Mouse (Mus musculus): ENCODE data around the gene Gm20388.
A peak's percentile ranks its signal among the peaks of the same experiment; 100 is the strongest.

Gene Gm20388

DNA sequence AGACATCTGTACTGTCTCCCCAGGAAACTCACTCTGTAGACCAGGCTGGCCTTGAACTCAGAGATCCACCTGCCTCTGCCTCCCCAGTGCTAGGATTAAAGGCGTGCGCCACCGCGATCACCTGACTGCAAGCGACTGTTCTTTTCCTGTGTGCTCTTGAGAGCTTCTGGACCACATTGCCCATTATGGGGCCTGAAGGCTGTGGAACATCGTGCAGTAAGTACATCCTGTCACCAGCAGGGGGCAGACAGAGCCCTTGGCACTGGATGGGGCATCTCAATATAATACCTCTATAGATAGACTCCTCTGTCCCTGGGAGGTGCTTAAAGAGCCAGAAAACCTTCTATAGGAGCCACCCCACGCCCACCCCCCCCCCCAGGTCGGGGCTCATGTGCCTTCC, 2924.3 kb downstream of the Gm20388 start:
- DNase-seq (ENCODE audit: low spot score), result peak; percentile 90

- DNase-seq (ENCODE audit: low spot score), result no peak
Observed at GRCm38 (mm10) chr8:122836199-122836598, 2925.6 kb downstream of the Gm20388 start.

- DNase-seq (ENCODE audit: low spot score), result no peak
Observed at GRCm38 (mm10) chr8:122836696-122837095, 2926.1 kb downstream of the Gm20388 start.

DNA sequence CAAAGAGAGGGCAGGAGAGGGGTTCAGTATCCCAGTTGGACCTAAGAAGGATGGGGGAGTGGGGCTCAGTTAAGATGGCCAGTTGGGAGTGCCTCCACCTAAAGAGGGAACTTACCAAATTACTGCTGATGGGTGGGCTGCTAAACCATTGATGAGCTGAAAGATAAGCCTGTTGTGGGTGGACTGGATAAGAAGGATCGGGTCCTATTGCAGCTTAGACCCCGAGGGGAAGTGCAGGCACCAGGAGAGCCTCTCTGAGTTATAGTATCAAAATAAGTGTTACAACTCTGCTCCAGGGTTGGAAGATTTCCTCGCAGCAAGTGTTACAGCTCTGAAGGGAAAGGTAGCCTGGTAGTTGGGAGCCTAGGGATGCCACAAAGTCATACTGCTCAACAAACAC, 2933.5 kb downstream of the Gm20388 start:
- DNase-seq (ENCODE audit: low spot score), result no peak

DNA sequence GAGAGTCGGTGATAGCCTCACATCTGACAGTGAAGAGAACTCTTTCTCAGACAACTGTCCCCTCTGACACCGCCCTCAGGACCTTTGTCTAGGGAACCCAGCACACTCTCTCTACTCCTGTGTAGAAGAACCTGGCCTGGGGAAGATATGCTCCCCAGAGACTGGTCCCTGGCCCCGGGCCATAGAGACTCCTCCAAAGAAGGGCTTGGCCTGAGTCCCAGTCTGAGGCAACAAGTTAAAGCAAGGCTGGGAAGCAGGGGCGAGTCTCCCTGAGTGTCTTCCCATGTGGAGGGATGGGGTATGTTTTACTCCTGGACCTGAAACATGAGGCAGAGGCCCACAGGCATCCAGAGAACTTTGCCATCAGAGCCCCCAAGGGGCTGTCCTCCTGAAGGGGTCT, 2935.0 kb downstream of the Gm20388 start:
- no peak for DNase-seq (ENCODE audit: low spot score)

DNA sequence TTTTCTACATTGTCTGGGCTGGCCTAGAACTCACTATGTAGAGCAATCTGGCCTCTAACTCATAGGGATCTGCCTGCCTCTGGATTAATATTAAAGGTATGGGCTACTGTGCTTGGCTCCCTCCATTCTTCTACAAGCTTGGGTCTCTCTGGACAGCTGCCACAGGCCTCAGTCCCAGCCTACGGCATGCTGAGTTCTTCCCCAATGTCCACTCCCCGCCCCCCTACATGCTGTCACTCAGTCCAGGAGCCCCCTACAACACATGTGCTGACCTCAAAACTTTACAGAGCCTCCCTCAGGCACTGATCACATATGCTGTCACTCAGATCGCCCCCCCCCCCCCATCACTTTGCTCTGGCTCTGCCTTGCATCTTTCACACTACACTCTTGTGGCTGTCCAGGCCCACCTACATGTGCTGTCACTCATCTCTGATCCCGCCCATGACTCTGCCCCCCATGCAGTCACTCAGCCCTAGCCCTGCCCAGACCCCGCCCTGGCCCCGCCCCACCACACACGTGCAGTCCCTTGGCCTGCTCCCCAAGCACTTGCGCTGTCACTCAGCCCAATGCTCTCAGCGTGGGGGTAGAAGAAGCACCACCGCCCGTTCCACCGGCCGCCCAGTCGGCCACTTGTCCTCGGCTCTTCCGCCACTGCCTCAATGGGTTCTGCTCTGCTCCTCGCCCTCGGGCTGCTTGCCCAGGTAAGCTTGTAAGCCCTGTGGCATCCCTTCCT, 2937.4 kb downstream of the Gm20388 start, which contains the start of gene Cdh15:
Cdh15 (plus strand) TSS at position 138 of the 733 bp plus-strand sequence.
- peak; percentile 70 for DNase-seq (ENCODE audit: low spot score)

GRCm38 (mm10) chr8:122849152-122849910, 2938.7 kb downstream of the Gm20388 start:
- DNase-seq (ENCODE audit: low spot score), result no peak

DNA sequence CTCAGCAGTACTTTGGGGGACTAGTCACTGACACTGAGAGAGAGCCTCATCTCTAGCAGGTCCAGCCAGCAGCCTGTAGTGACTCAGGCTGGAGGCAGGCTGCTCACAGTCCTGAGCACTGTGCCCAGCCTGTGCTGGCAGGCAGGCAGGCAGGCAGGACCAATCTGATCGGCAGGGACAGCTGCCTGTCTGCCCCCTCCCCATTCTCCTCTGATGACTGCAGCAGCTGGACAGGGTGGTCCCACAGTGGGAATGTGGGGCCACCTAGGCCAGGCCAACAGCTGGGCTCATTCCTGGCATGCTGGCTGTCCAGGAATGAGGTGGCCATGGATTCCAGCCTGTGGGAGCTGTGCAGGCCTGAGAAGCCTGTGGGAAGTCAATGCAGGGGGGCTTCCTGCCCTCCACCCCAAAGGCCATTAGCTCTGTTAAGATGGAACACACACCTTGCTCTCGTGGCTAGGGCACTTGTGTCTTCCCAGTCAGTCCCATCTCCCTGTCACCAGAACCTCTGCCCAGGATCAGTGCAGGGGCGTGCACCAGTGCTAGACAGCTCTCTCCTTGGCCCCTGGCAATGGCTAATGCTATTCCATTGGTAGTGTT, 2940.1 kb downstream of the Gm20388 start:
- DNase-seq (ENCODE audit: low spot score), result no peak

GRCm38 (mm10) chr8:122851692-122852545, 2941.3 kb downstream of the Gm20388 start:
- DNase-seq (ENCODE audit: low spot score), result no peak

GRCm38 (mm10) chr8:122852546-122852905, 2941.9 kb downstream of the Gm20388 start:
- DNase-seq (ENCODE audit: low spot score), result no peak

- DNase-seq (ENCODE audit: low spot score), result peak; percentile 57
Observed at GRCm38 (mm10) chr8:122853340-122853771, 2942.7 kb downstream of the Gm20388 start.

- no peak for DNase-seq (ENCODE audit: low spot score)
Observed at GRCm38 (mm10) chr8:122854388-122854787, 2943.7 kb downstream of the Gm20388 start.

DNA sequence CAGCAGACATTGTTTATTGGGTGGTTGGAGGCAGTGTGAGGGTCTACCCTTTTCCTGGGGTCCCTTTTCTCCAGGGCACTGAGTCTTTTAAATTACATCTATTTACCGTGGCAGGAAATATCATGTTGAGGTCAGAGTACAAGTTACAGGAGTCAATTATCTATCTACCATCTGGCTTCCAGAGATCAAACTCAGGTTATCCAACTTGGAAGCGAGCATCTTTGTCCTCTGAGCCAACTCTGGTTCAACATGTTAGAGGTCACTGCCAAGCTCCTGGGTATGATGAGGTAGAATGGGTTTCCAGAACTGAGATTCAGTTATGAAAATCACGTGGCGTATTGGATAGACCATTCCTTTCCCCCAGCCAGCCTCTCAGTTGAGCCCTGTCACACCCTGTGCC, 2944.5 kb downstream of the Gm20388 start:
- no peak for DNase-seq (ENCODE audit: low spot score)

DNA sequence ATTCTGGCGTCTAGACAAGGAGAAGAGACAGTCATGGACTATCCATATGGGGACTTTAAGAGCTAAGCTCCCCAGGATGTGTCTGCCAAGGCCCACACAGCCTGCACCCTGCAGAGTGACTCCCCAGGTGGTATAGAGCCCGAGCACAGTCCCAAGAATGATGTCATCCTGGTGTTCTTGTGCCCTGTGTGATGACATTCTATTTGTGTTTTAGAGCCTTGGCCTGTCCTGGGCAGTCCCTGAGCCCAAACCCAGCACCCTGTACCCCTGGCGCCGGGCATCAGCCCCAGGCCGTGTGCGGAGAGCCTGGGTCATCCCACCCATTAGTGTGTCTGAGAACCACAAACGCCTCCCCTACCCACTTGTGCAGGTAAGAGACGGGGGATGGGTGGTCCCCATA, 2945.6 kb downstream of the Gm20388 start:
- DNase-seq (ENCODE audit: low spot score), result no peak

DNA sequence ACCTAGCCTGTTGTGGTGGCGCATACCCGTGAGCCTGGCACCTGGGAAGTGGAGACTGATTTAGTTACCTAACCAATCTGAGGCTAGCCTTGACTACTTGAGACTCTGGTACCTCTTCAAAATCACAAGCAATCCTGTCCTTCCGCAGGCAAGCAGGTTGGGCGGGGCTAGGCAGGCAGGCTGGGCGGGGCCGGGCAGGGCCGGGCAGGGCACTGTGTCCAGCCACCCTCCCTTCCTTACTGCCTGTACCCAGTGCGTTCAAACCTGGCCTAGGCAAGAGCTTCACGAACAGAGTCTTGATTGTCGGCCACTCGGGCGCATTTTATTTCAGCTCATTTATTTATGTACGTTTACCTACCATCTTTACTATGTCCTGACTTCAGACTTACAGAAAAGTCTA, 2949.2 kb downstream of the Gm20388 start:
- DNase-seq (ENCODE audit: low spot score), result no peak

DNA sequence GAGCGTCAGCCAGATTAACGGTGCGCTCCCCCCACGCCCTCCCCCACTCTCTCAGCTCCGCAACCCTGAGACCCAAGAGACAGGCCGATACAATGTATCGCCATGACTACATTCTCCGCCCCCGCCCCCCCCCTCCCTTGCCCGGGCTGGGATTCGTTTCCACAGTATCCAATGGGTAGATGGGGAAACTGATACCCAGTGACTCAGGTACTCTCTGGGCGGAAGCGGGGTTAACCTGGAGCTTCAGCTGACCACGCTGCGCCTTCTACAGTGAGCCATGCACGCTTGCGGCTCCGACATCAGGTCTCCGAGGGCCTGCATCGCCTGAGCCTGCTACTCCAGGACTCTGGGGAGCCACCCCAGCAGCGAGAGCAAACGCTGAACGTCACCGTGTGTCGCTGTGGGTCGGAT, 2954.1 kb downstream of the Gm20388 start:
- DNase-seq (ENCODE audit: low spot score), result peak; percentile 19

GRCm38 (mm10) chr8:122865441-122865840, 2954.8 kb downstream of the Gm20388 start:
- DNase-seq (ENCODE audit: low spot score), result peak; percentile 45

DNA sequence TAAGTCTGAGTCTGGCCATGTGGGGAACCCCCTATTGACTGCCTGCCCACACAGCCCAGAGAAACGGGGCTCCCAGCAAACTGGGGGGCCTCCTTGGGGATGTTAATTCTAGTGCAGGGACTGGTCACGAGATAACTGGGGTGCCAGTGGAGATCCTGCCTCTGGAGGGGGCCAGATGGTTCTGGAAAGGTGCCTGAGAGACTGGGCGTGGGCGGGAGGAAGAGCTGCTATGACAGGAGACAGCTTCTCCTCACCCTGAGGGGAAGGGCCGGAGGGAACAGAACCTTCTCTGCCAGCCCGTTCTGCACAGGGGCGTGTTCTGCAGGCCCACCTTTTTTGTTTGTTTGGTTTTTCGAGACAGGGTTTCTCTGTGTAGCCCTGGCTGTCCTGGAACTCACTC, 2955.6 kb downstream of the Gm20388 start:
- no peak for DNase-seq (ENCODE audit: low spot score)

GRCm38 (mm10) chr8:122867982-122868381, 2957.3 kb downstream of the Gm20388 start:
- no peak for DNase-seq (ENCODE audit: low spot score)

DNA sequence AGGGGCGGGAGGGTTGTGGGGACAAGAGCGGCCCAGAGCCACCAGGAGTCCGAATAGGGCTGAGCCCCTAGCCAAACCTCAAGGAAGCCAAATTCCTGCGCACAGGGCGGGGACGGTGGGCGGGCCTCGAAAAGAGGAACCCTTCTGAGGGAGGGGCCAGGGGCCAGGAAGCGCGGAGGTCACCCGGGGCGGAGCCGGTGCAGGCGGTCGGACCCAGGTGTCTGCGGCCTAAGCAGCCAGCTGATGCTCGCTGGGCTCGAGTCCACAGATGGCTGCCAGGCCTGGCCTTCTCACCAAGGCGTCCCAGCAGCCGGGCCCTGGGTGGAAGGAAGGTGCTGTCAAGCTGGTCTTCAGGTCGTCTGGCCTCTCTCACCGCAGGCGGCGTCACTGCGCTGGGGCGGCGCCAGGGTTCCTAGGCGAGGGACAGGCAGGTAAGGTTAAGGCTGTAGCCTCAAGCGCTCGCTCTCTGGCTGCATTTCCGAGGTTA, 2959.8 kb downstream of the Gm20388 start:
- peak; percentile 15 for DNase-seq (ENCODE audit: low spot score)

GRCm38 (mm10) chr8:122871663-122872062, 2961.0 kb downstream of the Gm20388 start:
- DNase-seq (ENCODE audit: low spot score), result no peak

DNA sequence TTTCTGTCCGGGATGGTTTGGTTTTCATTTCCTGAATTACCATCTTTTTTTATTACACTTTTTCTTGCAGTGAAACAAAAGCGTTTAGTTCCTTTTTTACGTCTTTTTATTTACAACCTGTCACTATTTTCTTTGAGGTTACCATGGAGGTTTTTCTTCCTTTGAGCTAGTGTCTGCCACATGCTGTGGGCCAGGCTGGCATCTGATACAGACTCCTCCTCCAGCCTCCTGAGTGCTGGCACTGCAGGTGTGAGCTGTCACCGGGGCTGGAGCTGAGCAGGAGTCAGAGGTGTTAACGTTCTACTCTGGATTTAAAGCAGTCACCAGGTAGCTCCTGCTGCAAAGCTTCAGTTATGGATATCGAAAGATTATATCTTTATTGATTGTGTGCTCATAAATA, 2962.5 kb downstream of the Gm20388 start:
- no peak for DNase-seq (ENCODE audit: low spot score)

All from retina, embryonic 14.5 days (tissue).